Mouse (Mus musculus) hindbrain, embryonic 14.5 days (tissue): Measurements from ENCODE around the gene 1810043G02Rik. TPM values are rescaled to one million over a fixed set of nuclear protein-coding genes. Genes with fewer than 3 reads are reported as not detected.
"Not testable (repeated sequence)": the region's sequence is repeated elsewhere in the genome, so short reads cannot be mapped to it uniquely, and the experiment has no call there.

Experiments used
- ATAC-seq: fragments of 200-750 bp; cut with Nextera tagmentation; 2 replicates; pipeline ENCODE4 v1.8.0; 2017; ENCODE audit warnings: moderate number of reproducible peaks, mild to moderate bottlenecking, moderate TSS enrichment, moderate library complexity; ENCODE audit not compliant: low FRiP score
- DNase-seq: peaks from one replicate; pipeline ENCODE4 v3.0.0-alpha.2; 2015; ENCODE audit warnings: low spot score
- H3K27ac ChIP-seq: fragments of 300-500 bp; sonication (generic); 2 replicates; pipeline ENCODE4 v1.5.1; 2014; ENCODE audit warnings: mild to moderate bottlenecking, moderate library complexity
- H3K27me3 ChIP-seq: fragments of 300-500 bp; sonication (generic); 2 replicates; pipeline ENCODE4 v1.6.1; 2014; ENCODE audit warnings: mild to moderate bottlenecking, low read length, mixed read lengths; ENCODE audit not compliant: control insufficient read depth, insufficient read depth
- H3K36me3 ChIP-seq: fragments of 300-500 bp; sonication (generic); replicated peaks from 2 replicates; pipeline ENCODE4 v1.6.1; 2014; ENCODE audit not compliant: control insufficient read depth, insufficient read depth
- H3K4me1 ChIP-seq: fragments of 300-500 bp; sonication (generic); replicated peaks from 2 replicates; pipeline ENCODE4 v1.6.1; 2014; ENCODE audit warnings: antibody characterized with exemption, low read length, mixed read lengths; ENCODE audit not compliant: control insufficient read depth, insufficient read depth
- H3K4me2 ChIP-seq: fragments of 300-500 bp; sonication (generic); replicated peaks from 2 replicates; pipeline ENCODE4 v1.6.1; 2014; ENCODE audit warnings: mild to moderate bottlenecking, moderate library complexity
- H3K4me3 ChIP-seq: fragments of 300-500 bp; sonication (generic); replicated peaks from 2 replicates; pipeline ENCODE4 v1.5.1; 2014; ENCODE audit warnings: mild to moderate bottlenecking, low read length
- H3K9ac ChIP-seq: fragments of 300-500 bp; sonication (generic); 2 replicates; pipeline ENCODE4 v1.6.1; 2014
- H3K9me3 ChIP-seq: fragments of 300-500 bp; sonication (generic); 2 replicates; pipeline ENCODE4 v1.6.1; 2016; ENCODE audit warnings: low read length; ENCODE audit not compliant: control insufficient read depth
- WGBS: fragments of 180-500 bp; shearing (Covaris S2); extraction: QIAGEN DNeasy Blood & Tissue Kit; methylation state at CpG from one replicate; pipeline ENCODE4 v1.1.7; 2014; 5-methylcytosine and 5-hydroxymethylcytosine counted together
- polyA plus RNA-seq: library from polyadenylated mRNA; unstranded; fragments of >200 nt; fragmentation: Nextera tagmentation; extraction: Ambion mirVana; gene quantifications from 2 replicates; pipeline ENCODE4 v1.2.1, GENCODE M21; 2014

The 1810043G02Rik gene
- 46.9 and 48.1 TPM in 2 replicates for polyA plus RNA-seq

DNA sequence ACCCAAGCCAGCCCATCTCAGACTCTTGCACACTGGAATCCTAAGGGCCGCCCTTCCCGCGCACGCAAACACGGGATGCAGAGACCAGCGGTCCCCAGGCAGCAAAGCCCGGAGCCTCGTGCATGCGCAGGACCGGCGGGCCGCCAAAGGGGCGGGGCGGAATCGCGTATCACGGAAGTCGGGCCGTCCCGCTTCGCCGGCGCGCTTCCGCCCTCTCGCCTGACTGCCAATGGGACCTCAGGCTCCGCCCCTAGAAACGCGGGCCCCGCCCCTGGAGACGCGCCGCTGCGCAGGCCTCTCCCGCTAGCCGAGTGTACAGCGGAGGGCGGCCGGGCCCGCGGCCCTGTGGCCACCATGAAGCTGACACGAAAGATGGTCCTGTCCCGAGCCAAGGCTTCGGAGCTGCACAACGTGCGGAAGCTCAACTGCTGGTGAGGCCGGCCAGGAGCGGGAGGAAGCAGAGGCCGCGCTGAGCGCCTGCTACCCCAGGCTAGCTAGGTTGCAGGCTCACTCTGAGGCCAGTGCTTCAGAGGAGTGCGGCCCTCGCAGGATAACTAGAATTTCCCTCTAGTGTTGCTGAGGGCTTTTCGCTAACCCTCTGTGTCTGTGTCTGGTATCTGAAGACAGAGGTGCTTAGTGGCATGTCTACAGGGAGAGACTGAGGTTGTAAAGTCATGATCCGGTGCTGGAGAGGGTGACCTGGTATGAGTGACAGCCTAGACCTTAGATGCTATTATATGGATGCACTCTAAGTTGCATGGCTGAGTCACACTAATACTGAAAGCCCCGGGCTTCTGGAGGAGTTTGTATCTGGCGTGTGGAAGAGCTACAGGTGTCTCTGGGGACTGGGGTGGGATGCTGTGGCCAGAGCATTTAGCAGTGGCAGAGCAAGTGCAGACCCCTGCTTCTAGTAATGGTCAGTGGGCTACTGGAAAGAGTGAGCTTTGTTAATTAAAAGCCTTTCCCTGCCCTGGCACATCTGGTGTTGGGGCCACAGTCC, at the start of gene 1810043G02Rik:
Gene 1810043G02Rik (plus strand): TSS at position 174 of the 1,000 bp plus-strand sequence.
- no peaks in the 10 kb centered on the region for H3K27me3 ChIP-seq
- peak within 1 kb of the TSS; percentile 89 for H3K4me2 ChIP-seq
- H3K4me3 ChIP-seq: peak within 1 kb of the TSS; percentile 75
- peak within 1 kb of the TSS; percentile 82 for H3K9ac ChIP-seq
- peaks cover 7% of the 10 kb centered on the region; the same call in 1 of the 2 replicates for H3K36me3 ChIP-seq
- peaks cover 7% of the 10 kb centered on the region for H3K4me1 ChIP-seq
- H3K9me3 ChIP-seq: no peaks in the 10 kb centered on the region
- ATAC-seq: peak; percentile 97
- WGBS: 1% methylated on average over 56 of the region's 57 CpGs
- peak; percentile 100 for DNase-seq
- H3K27ac ChIP-seq: peak within 1 kb of the TSS; percentile 80

DNA sequence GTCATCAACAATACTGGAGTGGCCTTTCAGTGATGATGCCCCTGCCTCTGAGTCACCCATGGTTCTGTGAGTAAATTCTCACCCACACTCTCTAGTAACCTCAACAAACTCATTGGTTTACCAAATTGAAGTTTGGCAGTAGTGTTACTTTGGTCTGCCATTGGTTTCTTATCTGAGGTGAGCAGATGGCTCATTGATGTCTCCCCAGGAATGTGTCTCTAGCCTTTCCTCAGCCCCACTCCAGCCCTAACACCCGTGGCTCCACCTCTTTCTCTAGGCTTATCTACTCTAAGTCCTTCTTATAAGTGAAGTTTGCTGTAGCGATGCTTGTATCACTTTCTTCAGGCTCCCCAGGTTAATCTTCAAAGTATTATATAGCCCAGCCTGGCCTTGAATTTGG, 38.6 kb upstream of the 1810043G02Rik start:
- Histone ChIP-seq H3K27me3 (no peaks in the 10 kb centered on the region), H3K36me3 (no peaks in the 10 kb centered on the region), H3K4me2 (no peak overlapping the region), H3K9me3 (no peaks in the 10 kb centered on the region), H3K4me3 (no peak overlapping the region), H3K4me1 (no peaks in the 10 kb centered on the region), H3K27ac (no peak overlapping the region), H3K9ac (no peak overlapping the region)
- ATAC-seq: no peak
- WGBS: 77% methylated on average over 2 of the region's 2 CpGs
- DNase-seq: no peak

DNA sequence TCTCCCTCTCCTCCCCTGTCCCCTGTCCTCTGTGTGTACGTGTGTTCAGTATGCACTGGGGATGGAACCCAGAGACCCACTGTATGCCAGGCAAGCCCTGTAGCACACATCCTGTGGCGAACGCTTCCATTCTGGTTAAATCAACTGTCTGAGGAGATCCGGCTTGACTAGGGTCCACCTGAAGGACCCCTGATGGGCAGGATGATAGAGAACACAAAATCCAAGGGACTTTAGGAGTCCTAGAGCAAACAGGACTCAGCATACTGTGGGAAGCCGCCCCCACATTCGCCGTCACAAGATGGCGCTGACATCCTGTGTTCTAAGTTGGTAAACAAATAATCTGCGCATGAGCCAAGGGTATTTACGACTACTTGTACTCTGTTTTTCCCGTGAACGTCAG, 27.9 kb upstream of the 1810043G02Rik start:
- H3K9ac ChIP-seq, ATAC-seq, H3K9me3 ChIP-seq, H3K4me3 ChIP-seq, H3K27me3 ChIP-seq, H3K4me1 ChIP-seq, H3K4me2 ChIP-seq, H3K27ac ChIP-seq, H3K36me3 ChIP-seq, DNase-seq: not testable (repeated sequence)
- 94% methylated on average over 8 of the region's 12 CpGs for WGBS

DNA sequence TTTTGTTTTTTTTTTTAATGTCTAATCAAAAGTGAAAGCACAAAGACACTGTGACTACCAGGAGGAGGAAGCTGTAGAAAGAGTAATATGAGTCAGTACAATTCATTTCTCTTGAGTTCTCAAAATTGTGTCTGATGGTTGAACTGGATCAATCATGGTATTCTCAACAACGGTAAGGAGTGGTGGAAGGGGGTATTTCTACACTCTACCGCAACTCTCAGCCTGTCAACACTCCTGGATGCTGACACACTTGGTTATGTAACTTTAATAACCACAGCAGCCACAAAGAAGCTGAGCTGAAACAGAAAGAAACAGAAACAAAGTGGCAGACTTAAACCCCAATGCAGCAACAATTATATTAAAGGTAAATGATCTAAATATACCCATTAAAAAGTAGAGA, 15.6 kb upstream of the 1810043G02Rik start:
- Histone ChIP-seq H3K4me1 (no peaks in the 10 kb centered on the region), H3K9me3 (no peaks in the 10 kb centered on the region), H3K4me3 (no peak overlapping the region), H3K4me2 (no peak overlapping the region), H3K27ac (no peak overlapping the region), H3K9ac (no peak overlapping the region), H3K36me3 (no peaks in the 10 kb centered on the region), H3K27me3 (no peaks in the 10 kb centered on the region)
- no peak for ATAC-seq
- DNase-seq: no peak
- 91% methylated on average over 2 of the region's 2 CpGs for WGBS

DNA sequence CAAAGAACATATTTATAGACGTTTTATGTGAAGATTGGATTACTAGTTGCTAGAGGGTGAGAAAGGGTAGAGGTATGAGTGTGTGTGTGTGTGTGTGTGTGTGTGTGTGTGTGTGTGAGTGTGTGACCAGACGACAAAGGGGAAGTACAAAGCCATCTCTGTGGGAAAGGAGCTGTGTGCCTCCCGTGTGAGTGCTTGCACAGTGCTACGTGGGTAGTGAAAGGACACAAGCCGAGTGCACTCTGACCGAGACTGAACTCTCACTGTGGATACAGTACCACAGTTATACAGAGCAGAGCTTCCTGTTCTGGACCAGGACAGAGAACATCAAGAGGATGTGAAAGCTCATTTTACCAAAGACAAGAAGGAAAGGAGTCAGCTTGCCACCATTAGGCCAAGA, 14.4 kb upstream of the 1810043G02Rik start:
- WGBS: 76% methylated on average over 6 of the region's 6 CpGs
- no peak for ATAC-seq
- no peak for DNase-seq

DNA sequence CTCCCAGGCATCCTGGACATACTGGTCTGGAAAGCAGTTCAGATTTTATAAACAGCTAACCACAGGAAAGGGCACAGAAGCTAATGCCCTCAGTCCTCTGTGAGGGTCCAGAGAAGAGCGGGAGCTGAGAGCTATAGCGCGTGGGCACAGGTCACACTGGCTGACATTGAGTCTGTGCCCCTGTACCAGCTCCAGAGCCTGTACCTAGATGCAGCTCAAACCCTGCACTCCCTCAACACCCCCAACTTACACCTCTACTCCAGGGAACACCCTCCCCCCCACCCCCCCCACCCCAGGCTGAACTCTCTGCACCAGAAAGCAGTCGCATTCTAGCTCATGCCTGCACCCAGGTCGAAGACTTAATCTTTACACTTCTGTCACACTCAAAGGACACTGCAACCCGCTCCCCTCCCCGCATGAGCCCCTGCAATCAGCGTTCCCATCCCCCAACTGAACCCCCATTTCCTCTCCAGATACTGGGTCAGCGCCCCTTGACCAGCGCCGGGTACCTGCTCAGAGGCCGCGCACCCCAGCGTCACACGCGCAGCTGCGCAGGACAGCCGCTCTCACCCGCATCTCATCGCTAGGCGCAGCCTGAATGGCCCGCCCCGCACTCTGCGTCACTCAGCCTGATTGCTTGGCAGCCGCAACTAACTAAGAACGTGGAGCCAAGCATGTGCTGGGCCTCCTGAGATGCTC, 8.9 kb upstream of the 1810043G02Rik start:
- peak; percentile 87 for ATAC-seq
- 6% methylated on average over 26 of the region's 26 CpGs for WGBS
- peak overlapping the region; percentile 63 for H3K4me2 ChIP-seq
- H3K27me3 ChIP-seq: peaks cover 8% of the 10 kb centered on the region
- H3K9ac ChIP-seq: peak overlapping the region; percentile 43
- peak; percentile 71 for DNase-seq
- H3K36me3 ChIP-seq: no peaks in the 10 kb centered on the region
- H3K4me1 ChIP-seq: peaks cover 4% of the 10 kb centered on the region; the same call in 1 of the 2 replicates
- peak overlapping the region; percentile 35 for H3K4me3 ChIP-seq
- no peak overlapping the region for H3K27ac ChIP-seq
- H3K9me3 ChIP-seq: no peaks in the 10 kb centered on the region

More for the DNA sequence above, 14.4 kb upstream of the 1810043G02Rik start:
- no peak overlapping the region for H3K4me2 ChIP-seq
- H3K9me3 ChIP-seq: no peaks in the 10 kb centered on the region
- peaks cover 4% of the 10 kb centered on the region; the same call in 1 of the 2 replicates for H3K27me3 ChIP-seq
- no peak overlapping the region for H3K27ac ChIP-seq
- H3K36me3 ChIP-seq: no peaks in the 10 kb centered on the region
- no peak overlapping the region for H3K9ac ChIP-seq
- H3K4me3 ChIP-seq: no peak overlapping the region
- no peaks in the 10 kb centered on the region for H3K4me1 ChIP-seq

DNA sequence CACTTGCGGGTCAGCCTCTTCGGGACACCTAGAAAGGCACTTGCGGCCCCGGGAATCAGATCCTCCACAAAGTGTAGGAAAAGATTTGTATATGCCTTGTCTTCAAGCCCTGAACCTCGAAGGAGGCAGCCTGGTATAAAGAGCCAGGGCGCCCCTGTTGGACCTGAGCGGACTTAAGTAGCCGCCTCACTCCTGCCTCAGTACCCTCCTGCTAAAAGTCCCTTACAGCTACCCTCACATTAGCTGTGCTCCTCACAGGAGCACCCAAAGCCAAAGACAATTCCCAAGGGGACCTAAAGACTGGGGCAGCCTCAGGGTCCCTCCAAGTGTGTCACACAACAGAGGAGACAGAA, 8.4 kb upstream of the 1810043G02Rik start:
- Histone ChIP-seq H3K9ac (peak overlapping the region; percentile 43), H3K27ac (no peak overlapping the region), H3K27me3 (peaks cover 8% of the 10 kb centered on the region), H3K4me1 (peaks cover 4% of the 10 kb centered on the region; the same call in 1 of the 2 replicates), H3K36me3 (no peaks in the 10 kb centered on the region), H3K4me2 (peak overlapping the region; percentile 63), H3K4me3 (peak overlapping the region; percentile 35), H3K9me3 (no peaks in the 10 kb centered on the region)
- DNase-seq (no peak), ATAC-seq (no peak)
- 15% methylated on average over 8 of the region's 8 CpGs for WGBS

DNA sequence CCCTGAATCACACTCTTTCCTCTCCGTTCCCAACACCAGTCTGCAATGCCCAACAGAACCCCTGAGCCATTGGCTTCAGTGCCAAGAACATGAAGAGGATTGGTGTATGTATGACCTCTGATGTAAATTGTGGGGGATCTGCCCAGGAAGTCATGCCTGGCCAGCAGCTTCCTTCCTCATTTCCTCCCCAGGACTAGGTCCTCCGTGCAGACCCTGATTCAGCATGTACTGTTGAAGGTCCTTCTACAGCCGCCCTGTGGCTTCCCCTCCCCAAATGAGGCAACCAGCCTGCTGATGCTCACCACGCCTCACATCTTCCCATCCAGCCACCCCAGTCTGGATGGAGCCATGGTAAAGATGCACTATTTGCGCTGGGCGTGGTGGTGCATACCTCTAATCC, 7.8 kb upstream of the 1810043G02Rik start, which contains the start of gene Trpm2:
Gene Trpm2 (minus strand): TSS at position 83 of the 400 bp plus-strand sequence.
- Histone ChIP-seq H3K9me3 (no peaks in the 10 kb centered on the region), H3K36me3 (no peaks in the 10 kb centered on the region), H3K27me3 (peaks cover 8% of the 10 kb centered on the region), H3K4me1 (peaks cover 4% of the 10 kb centered on the region; the same call in 1 of the 2 replicates), H3K4me3 (peak within 1 kb of the TSS; percentile 35), H3K4me2 (peak within 1 kb of the TSS; percentile 63), H3K27ac (no peak within 1 kb of the TSS), H3K9ac (peak within 1 kb of the TSS; percentile 43)
- 87% methylated on average over 6 of the region's 6 CpGs for WGBS
- no peak for ATAC-seq
- no peak for DNase-seq

DNA sequence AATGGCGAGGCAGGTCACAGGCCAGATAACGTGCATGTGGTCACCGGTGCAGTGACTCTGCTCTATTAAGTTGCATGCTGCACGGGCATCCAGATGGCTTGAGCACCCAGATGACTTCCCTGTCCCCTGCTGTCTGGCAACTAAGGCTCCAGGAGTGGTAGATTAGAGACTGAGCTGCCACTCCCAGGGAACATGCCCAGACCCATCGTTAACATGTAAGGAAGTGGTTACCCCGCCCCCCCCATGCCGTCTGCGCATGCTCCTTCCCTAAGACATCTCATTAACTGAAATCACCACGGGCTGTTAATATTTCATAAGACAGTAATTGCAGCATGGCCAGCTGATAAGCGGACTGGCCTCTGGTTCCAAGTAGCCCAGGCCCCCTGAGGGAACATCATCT, 7.1 kb upstream of the 1810043G02Rik start:
- ATAC-seq (no peak), DNase-seq (no peak)
- WGBS: 73% methylated on average over 10 of the region's 10 CpGs
- no peak overlapping the region for H3K4me3 ChIP-seq
- no peaks in the 10 kb centered on the region for H3K36me3 ChIP-seq
- H3K4me2 ChIP-seq: no peak overlapping the region
- peaks cover 4% of the 10 kb centered on the region; the same call in 1 of the 2 replicates for H3K4me1 ChIP-seq
- peaks cover 8% of the 10 kb centered on the region for H3K27me3 ChIP-seq
- no peak overlapping the region for H3K27ac ChIP-seq
- H3K9me3 ChIP-seq: no peaks in the 10 kb centered on the region
- H3K9ac ChIP-seq: no peak overlapping the region
